Mouse (Mus musculus): ENCODE results near the gene Tspan32.

Tspan32 gene

DNA sequence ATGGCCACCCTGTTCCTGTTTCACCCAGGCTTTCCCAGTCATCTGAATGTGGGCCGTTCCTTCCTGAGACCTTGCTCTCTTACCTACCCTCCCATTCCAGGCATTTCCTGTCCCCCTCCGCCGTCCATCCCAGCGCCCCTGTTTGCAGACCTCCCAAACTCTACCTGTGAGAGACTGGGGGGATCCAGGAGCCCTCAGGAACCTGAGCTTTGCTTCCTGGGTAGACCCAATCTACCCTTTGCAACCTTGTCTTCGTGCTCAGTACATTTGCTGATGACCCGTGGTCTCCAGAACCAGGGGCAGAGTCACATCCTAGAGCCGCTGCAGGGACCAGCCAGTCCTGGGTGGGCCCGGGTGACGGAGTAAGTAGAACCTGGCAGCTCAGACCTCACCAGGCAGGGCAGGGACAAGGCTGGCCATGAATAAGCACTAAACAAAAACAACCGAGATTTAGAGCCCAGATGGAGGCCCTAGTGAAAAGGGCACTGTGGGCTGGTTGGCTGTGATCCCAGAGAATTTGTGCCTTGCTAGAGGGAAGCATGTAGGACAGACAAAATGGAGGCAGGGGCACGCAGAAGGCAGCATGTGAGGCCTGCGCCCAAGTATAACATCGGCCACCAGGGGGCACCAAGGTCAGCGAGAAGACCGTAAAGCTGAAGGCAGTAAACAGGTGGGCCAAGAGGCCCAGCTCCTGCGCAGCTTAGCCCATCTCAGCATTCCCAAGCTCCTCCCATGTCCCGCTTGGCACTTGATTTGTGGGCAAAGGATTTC lies 2.9 kb downstream of the Tspan32 start:
- DNase-seq (ENCODE audit: extremely low read depth, low read depth, low spot score), result no peak

DNA sequence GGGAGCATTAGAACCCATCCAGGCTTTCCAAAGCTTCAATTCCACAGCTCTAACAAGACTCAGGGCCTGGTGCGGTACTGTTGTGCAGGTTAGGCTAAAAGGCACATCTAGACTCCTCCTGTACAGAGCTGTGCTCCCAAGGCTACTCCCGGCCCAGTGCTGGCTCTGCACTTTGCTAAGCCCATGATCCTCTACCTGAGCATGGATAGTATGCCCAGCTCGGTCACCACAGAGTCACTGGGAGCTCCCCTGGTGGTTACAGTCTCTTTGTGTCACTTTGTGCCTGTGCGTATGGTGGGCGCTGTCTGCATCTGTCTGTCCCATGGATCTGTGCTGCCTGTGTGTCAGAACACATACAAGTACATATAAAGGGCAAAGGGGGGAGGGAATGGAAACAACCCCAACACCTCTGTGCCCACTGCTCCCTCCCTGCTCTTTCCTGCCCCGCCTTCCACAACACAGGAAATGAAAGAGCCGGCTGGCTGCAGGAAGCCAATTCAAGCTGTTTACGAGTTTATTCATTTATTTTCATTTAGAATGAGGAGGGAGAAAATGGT lies 3.6 kb downstream of the Tspan32 start:
- DNase-seq (ENCODE audit: extremely low read depth, low read depth, low spot score), result no peak

DNA sequence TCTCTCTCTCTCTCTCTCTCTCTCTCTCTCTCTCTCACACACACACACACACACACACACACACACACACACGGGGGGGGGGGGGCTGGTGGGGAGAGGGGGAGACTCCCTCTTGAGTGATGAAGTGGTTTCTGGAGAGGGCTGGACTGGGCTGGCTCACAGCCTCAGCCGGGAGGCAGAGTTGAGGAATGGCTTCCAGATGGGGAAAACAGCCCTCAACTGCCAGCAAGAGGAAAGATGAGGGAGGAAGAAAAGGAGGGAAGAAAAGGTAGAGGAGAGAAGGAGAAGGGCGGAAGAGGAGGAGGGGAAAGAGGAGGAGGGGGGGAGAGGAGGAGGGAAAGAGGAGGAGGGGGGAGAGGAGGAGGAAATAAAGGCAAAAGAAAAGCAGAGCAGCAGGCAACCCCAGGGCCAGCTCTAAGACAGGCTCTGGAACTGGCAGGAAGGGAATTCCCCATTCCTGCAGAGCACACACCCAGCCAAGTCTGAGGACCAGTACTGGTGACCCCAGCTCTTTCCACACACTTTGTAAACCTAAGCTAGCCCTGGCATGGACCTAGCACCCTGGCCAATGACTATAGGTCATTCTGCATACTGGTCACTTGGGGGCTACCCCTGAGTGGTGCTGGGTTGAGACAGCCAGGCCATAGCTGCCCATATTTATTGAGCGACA lies 4.3 kb downstream of the Tspan32 start:
- no peak for DNase-seq (ENCODE audit: extremely low read depth, low read depth, low spot score)

DNA sequence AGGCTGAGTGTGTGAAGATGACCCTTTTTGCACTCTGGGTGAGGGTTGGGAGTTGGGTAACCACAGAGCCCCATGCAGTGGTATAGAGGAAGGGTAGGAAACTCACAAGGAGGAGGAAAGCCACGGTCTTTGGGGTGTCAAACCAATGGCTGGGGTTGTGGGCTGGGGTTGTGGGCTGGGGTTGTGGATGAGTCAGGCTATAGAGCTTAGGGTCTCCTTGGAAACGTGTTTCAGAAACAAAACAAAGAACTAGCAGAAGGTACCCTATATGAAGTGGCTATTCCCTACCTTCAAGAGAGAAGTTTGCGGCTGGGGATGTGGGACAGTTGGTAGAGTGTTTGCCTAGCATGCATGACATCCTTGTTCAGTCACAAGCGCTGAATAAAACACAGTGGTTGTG lies 5.2 kb downstream of the Tspan32 start:
- DNase-seq (ENCODE audit: extremely low read depth, low read depth, low spot score), result no peak

- no peak for DNase-seq (ENCODE audit: extremely low read depth, low read depth, low spot score)
Observed at GRCm38 (mm10) chr7:143011226-143011625, 6.4 kb downstream of the Tspan32 start.

- no peak for DNase-seq (ENCODE audit: extremely low read depth, low read depth, low spot score)
Observed at GRCm38 (mm10) chr7:143012230-143012875, 7.5 kb downstream of the Tspan32 start.

- no peak for DNase-seq (ENCODE audit: extremely low read depth, low read depth, low spot score)
Observed at GRCm38 (mm10) chr7:143013420-143014178, 8.8 kb downstream of the Tspan32 start.

DNA sequence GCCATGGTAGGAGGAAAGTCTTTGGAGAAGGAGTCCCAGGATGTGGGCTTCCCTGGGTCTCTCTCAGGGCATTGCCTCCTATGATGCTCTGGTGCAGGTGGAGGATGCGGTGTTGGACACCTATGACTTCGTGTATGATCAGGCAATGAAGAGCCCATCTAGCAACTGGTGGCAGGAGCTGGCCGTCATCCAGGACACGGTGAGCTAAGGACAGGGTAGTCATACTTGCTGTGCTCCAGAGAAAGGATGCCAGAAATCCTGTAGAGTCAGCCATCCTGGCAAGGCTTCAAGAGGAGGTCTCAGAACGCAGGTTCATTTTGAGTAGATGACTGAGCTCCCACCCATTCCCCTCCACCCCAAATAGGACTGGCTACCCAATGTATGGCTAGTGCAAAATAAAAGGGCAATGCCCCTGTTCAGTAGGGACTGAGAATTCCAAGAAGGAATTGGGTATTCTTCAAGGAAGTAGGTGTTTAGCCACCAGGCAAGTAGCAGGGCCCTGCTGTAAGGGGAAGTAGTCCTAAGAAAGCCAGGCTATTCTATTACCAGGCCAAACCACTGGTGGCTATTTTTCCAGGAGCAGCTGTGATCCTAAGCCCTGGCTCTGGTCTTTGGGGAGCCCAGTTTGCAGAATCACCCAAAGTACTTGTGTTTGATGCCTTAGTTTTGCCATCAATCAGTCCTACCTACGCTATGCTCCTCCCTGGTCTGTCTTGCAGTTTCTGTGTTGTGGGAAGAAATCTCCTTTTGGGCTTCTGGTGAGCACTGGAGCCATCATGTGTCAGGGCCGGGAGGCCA lies 10.2 kb downstream of the Tspan32 start:
- DNase-seq (ENCODE audit: extremely low read depth, low read depth, low spot score), result no peak

GRCm38 (mm10) chr7:143015755-143016423 lies 11.0 kb downstream of the Tspan32 start:
- no peak for DNase-seq (ENCODE audit: extremely low read depth, low read depth, low spot score)

- no peak for DNase-seq (ENCODE audit: extremely low read depth, low read depth, low spot score)
Observed at GRCm38 (mm10) chr7:143016424-143017142, 11.7 kb downstream of the Tspan32 start.

DNA sequence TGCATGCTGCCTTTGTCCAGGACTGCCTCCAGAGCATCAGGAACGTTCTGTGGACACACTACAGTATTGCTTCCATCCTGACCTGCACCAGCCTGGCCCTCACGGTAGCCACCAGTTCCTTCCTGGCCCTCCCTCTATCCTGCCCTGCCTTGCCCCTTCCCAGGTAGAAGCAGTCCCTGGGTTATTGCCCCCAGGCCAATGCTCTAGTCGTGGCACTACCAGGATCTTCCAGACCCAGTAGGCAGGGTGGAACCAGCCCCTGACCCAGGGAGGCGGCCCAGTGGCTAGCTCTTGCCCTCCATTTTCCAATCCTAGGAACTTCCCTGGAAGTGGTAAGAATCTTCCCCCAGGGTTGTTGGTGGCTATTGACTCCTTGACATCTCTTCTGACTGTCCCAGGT lies 12.3 kb downstream of the Tspan32 start:
- no peak for DNase-seq (ENCODE audit: extremely low read depth, low read depth, low spot score)

- no peak for DNase-seq (ENCODE audit: extremely low read depth, low read depth, low spot score)
Observed at GRCm38 (mm10) chr7:143020040-143020439, 15.2 kb downstream of the Tspan32 start.

DNA sequence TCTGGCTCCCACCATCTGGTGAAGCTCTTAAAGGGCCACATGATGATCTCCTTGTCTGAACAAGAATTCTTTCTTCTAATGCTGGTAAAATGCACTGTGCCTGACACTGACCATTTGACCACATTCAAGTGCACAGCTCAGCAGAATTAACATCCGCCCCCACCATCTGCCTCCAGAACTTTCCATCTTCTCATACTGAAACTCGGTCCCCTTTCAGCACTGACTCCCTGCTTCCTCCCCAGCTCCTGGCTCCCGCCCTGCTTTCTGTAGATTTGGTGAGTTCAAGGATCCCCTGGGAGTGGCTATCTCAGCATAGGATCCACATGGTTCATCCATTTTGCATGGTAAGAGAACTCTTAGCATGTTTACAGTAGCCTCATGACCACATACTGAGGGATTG lies 15.9 kb downstream of the Tspan32 start:
- DNase-seq (ENCODE audit: extremely low read depth, low read depth, low spot score), result no peak

DNA sequence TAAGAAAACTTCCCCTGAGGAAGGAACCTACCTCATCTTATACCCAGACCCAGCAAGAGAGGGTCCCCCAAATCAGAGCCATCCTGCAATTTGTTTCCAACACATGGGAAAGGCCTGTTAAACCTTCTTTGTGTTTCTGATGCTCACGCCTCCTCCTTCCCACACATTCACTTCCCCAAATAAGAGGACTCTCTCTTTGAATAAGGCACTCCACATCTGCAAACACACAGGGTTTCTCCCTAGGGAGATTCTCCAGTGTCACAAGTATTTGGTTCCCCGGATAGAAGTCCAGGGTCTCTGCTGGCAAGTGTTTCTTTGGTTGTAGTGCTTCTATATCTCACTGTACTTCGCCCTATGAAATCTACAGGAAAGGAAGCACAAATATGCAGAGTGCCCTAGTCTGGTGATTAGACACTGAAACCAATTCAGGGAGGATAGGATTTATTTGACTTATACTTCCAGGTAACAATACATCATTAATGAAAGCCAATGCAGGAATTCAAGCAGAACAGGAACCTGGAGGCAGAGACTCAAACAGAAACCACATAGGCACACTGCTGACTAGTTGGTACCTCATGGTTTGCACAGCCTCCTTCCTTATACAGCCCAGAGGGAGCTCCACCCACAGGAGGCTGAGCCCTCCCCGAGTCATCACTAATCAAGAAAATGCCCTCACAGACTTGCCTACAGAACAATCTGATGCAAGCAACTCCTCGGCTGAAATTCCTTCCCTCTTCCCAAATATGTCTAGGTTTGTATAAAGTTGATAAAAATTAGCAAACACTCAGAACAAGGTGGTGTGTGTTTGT lies 16.7 kb downstream of the Tspan32 start:
- no peak for DNase-seq (ENCODE audit: extremely low read depth, low read depth, low spot score)

DNA sequence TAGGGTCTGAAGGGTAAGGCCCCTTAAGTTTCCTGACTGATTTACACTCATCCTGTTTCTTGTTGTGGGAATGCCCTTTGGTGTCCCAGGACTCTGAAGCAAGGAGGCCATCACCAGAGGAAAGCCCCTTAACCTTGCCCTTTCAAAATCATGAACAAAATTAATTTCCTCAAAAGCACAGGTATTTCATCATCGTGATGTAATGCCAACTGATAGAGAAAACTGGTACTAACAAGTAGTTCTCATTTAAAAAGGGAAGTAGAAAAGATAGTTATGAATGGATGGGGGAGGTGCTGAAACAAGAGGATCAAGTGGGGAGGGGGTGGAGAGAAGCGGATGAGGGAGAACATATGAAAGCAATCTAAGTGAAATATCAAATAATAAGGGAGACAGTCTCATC lies 18.7 kb downstream of the Tspan32 start:
- DNase-seq (ENCODE audit: extremely low read depth, low read depth, low spot score), result no peak

GRCm38 (mm10) chr7:143024293-143024692 lies 19.4 kb downstream of the Tspan32 start:
- DNase-seq (ENCODE audit: extremely low read depth, low read depth, low spot score), result no peak

GRCm38 (mm10) chr7:143025496-143025895 lies 20.6 kb downstream of the Tspan32 start:
- DNase-seq (ENCODE audit: extremely low read depth, low read depth, low spot score), result no peak

DNA sequence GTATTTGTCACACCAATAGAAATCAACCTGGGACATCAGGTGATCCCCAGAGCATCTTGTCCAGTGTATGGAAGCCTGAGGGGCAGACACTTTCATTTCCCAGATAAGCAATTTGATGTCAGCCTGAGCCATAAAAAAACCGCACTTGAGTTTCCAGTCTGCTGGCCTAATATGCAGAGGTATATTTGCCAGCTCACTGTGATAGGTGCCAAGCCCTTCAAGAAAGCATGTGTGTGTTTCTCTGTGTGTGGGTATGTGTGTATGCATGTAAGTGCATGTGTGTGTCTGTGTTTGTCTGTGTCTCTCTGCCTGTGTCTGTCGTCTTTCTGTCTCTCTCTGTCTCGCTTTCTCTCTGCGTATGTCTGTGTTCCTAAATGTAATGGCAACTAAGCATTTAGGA lies 22.4 kb downstream of the Tspan32 start:
- DNase-seq (ENCODE audit: extremely low read depth, low read depth, low spot score), result no peak

All from fat pad, adult 2 months (tissue).